Mouse (Mus musculus) liver, postnatal 0 days (tissue): ENCODE data around the gene Wbp11.

Experiments
- CTCF ChIP-seq: sonication (generic); IDR thresholded peaks from 2 replicates; pipeline ENCODE4 v1.5.1; 2016; ENCODE audit warnings: antibody characterized with exemption, low read depth
- EP300 ChIP-seq: IDR thresholded peaks from 2 replicates; pipeline ENCODE4 v1.6.1; 2016; ENCODE audit warnings: antibody characterized with exemption, low read depth, mild to moderate bottlenecking

DNA sequence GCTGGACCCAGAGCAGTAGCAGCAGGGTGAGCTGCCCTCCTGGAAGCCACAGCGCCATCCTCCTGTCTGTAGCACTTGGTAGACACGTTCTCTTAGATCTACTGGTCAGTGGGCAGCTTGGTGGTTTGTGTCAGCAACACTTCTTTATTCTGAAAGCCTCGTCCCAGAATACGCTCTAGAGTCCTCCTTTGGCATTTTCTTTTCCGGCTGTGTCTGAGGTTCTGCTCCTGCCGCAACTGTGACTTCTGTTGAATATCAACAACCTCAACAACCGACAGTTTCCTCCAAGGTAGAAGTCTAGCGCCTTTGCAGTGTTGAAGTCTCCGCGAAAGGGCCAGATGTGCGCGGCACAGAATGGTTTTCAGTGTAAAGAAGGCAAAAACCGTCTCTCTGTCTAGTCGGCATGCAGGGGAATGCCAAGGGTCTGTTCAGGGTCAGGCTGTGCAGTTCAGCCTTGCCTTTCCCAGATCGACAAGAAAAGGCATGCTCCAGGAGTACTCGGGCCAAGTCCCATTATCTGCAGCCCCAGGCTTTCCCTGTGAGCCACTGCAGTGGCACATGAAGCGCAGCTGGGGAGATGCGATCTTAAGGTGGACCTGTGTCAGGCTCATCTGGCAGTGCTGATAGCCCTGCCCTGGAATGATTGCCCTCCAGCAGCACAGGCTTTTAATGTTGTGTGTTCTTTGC is 29.3 kb upstream of the Wbp11 start, which contains the start of gene Art4:
- peak; percentile 24; the same call in 1 of the 2 replicates for TF ChIP-seq CTCF
- TF ChIP-seq EP300 = peak; percentile 99
